Mouse (Mus musculus): Measurements from ENCODE around the gene Surf2. TPM values are rescaled to one million over a fixed set of nuclear protein-coding genes. Genes with fewer than 3 reads are reported as not detected.
A peak's percentile ranks its signal among the peaks of the same experiment; 100 is the strongest.
"Not testable (repeated sequence)": the region's sequence is repeated elsewhere in the genome, so short reads cannot be mapped to it uniquely, and the experiment has no call there.

The Surf2 gene
- total RNA-seq (2015; ENCODE audit: low replicate concordance) (14.4 and 16.9 TPM in 2 replicates), total RNA-seq (2017; ENCODE audit: low replicate concordance) (4.2 and 15.0 TPM in 2 replicates)

GRCm38 (mm10) chr2:26915927-26916728 is at the start of gene Surf2, which contains the start of gene Surf1:
Gene Surf2 (plus strand): TSS chr2:26916367.
Gene Surf1 (minus strand): TSS chr2:26916530.
- peak; percentile 85 for ATAC-seq (replicated peaks; ENCODE audit: low FRiP score, poor library complexity, severe bottlenecking)

GRCm38 (mm10) chr2:26870666-26871065 is 45.5 kb upstream of the Surf2 start:
- no peak for ATAC-seq (replicated peaks; ENCODE audit: low FRiP score, poor library complexity, severe bottlenecking)

DNA sequence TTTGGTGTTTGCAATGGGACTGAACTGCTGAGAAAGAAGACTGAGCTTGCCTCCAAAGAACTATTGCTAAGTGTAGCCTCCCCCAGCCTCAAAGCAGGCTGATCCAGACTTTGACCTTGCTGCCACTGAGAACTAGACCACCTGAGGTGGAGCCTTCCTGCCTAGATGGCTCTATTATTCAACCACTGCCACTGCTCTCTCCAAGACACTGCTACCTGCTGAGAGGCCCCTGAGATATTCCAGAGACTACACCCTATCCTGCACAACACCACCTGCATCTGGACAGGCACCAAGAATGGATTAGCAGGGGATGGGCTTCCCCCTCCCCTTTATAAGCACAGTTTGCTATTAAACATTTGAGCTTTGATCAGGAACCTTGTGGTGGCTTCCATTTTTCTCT is 37.6 kb upstream of the Surf2 start:
- no peak for ATAC-seq (replicated peaks; ENCODE audit: low FRiP score, poor library complexity, severe bottlenecking)

DNA sequence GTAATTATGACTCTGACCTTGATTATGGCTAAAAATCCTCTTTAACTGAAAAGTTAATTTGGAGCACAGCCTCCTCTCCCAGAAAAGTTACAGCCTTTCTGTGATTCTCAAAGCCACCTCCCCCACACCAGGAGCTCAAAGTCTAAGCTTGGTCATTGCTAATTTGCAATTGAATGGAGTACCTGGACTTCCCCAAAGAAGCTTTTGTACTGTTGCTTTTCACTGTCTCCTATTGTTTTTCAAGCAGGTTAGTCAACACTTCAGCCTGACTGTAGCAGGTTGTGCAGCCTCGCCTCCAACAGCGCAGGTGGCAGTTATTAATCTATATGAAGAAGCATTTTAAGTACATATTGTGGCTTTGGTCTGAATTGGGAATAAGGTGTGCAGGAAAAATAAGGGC is 30.6 kb upstream of the Surf2 start:
- not testable (repeated sequence) for ATAC-seq (replicated peaks; ENCODE audit: low FRiP score, poor library complexity, severe bottlenecking)

GRCm38 (mm10) chr2:26886170-26886569 is 30.0 kb upstream of the Surf2 start:
- ATAC-seq (replicated peaks; ENCODE audit: low FRiP score, poor library complexity, severe bottlenecking): not testable (repeated sequence)

DNA sequence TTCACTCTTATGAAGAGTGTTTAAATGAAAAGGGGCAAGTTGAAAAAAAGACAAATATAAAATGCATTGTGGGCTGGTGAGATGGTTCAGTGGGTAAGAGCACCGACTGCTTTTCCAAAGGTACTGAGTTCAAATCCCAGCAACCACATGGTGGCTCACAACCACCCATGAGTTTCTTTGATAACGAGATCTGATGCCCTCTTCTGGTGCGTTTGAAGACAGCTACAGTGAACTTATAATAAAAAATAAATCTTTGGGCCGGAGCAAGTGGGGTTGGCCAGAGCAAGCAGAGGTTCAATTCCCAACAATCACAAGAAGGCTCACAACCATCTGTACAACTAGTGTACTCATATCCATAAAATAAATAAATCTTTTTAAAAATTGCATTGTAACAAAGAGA is 20.3 kb upstream of the Surf2 start:
- ATAC-seq (replicated peaks; ENCODE audit: low FRiP score, poor library complexity, severe bottlenecking): no peak

GRCm38 (mm10) chr2:26900731-26901130 is 15.4 kb upstream of the Surf2 start:
- ATAC-seq (replicated peaks; ENCODE audit: low FRiP score, poor library complexity, severe bottlenecking): no peak

DNA sequence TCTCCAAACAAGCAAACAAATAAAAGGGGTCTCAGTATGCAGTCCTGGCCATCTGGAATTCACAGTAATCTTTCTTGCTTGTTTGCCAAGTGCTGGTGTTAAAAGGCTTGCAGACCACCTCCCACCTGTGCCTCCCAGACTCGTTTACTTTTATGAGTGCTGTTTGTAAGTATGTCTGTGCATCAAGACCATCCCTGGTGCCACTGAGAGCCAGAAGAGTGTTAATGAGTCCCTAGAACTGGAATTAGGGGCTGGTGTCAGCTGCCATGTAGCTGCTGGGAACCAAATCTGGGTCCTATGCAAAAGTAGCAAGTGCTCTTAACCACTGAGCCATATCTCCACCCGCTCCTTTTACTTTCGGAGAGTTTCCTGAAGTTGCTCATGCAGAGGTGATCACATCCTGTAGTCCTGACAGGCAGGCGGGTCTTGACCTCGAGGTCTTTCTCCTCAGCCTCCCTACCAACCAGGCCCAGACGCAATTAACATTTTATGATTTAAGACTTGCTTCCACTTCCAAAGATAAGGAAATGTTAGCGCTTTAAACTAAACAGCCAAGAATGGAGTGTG is 14.2 kb upstream of the Surf2 start:
- no peak for ATAC-seq (replicated peaks; ENCODE audit: low FRiP score, poor library complexity, severe bottlenecking)

GRCm38 (mm10) chr2:26902467-26903220 is 13.5 kb upstream of the Surf2 start, which contains the start of gene Surf6:
Gene Surf6 (minus strand): TSS chr2:26902879.
- ATAC-seq (replicated peaks; ENCODE audit: low FRiP score, poor library complexity, severe bottlenecking): peak; percentile 91

- ATAC-seq (replicated peaks; ENCODE audit: low FRiP score, poor library complexity, severe bottlenecking): no peak
Measured at GRCm38 (mm10) chr2:26903311-26903710, 12.9 kb upstream of the Surf2 start.

- no peak for ATAC-seq (replicated peaks; ENCODE audit: low FRiP score, poor library complexity, severe bottlenecking)
Measured at GRCm38 (mm10) chr2:26905936-26906335, 10.2 kb upstream of the Surf2 start.

DNA sequence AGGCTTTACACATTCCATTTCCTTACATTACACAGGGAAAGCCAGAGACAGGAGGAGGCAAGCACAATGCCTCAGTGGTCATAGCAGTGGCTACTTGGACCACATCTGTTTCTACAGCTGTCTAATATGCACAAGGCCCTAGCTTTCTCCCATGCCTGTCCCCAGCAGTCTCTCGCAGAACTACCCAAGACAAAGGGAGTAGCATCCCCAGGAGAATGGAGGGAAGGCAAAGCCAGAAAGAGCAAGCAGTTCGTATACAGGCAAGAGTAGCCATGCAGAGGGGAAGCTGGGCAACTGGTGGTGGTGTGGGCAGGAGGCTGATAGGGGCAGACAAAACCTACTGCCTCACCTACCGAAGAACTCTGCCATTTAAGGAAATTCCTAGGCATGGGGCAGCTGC is 9.7 kb upstream of the Surf2 start:
- no peak for ATAC-seq (replicated peaks; ENCODE audit: low FRiP score, poor library complexity, severe bottlenecking)

GRCm38 (mm10) chr2:26907109-26907508 is 9.1 kb upstream of the Surf2 start:
- ATAC-seq (replicated peaks; ENCODE audit: low FRiP score, poor library complexity, severe bottlenecking): no peak

DNA sequence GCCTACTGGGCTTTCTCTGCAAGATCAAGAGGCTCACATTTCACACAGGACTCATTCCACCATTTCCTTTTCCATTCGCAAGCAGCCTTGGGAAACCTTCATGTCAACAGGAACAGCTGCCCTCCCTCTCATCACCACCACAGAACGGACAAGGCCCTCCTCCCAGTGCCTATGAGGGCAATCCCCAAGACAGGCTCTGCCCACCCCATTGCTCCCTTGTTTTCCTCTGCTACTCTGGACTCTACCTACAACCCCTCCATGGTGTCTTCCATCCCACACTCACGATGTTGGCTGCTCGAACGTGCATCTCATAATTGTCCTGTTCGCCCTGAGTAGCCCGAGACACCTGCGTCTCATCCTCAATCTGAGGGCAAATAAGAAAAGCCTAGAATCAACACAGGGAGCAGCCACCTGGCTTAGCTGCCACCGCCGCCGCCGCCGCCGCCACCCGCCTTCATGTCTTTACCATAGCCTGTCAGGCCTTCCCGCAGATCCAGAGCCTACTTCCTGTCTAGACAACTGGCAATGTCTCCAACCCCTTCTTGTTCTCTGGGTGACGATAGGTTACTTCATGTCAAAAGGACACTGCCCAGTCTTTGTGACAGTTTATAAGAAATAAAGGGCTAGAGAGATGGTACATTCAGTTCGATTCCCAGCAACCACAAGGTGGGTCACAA is 7.3 kb upstream of the Surf2 start:
- no peak for ATAC-seq (replicated peaks; ENCODE audit: low FRiP score, poor library complexity, severe bottlenecking)

GRCm38 (mm10) chr2:26909387-26909784 is 6.8 kb upstream of the Surf2 start:
- ATAC-seq (replicated peaks; ENCODE audit: low FRiP score, poor library complexity, severe bottlenecking): no peak

DNA sequence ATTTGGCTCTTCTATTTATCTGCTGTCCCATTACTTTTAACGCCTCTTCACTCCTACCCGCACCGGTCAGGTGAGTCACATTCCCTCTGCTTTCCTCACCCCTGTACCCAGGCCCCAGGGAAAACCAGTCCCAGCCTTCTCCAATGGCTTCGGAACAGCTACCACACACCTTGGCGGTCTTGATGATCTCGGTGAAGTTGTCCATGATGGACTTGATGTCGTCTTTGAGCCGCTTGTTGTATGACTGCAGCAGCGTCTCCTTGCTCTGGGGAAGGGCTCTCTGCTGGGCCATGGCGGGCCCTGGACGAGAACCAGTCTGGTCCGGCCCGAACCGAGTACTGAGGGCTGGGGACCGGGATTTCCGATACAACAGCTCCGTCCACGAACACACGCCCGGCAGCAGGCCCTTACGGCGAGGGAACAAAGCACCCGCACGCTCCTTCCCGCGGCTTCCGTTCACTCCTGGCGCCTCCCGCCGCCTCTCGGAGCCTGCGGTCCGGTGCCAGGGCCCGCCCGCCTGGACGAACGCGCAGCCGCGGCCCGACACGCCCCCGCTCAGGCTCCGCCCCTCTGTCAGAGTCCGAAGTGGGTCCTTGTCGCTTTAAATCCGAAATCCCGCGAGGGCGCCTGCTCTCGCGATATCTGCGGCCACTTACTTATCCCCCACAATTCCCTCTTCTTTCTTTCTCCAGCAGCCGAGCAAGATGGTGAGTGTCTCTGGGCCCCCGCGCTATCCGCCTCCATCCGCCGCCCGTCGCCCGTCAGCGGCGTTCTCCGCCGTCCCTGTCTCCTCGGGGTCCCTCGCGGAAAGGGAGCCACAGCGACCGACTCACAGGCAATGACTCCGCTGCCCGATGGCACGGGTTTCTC is 5.8 kb upstream of the Surf2 start, which contains the start of the genes Med22 and Rpl7a:
Med22 (minus strand) TSS at position 554 of the 870 bp plus-strand sequence.
Rpl7a (plus strand) TSS at position 641 of the 870 bp plus-strand sequence.
- peak; percentile 86 for ATAC-seq (replicated peaks; ENCODE audit: low FRiP score, poor library complexity, severe bottlenecking)

DNA sequence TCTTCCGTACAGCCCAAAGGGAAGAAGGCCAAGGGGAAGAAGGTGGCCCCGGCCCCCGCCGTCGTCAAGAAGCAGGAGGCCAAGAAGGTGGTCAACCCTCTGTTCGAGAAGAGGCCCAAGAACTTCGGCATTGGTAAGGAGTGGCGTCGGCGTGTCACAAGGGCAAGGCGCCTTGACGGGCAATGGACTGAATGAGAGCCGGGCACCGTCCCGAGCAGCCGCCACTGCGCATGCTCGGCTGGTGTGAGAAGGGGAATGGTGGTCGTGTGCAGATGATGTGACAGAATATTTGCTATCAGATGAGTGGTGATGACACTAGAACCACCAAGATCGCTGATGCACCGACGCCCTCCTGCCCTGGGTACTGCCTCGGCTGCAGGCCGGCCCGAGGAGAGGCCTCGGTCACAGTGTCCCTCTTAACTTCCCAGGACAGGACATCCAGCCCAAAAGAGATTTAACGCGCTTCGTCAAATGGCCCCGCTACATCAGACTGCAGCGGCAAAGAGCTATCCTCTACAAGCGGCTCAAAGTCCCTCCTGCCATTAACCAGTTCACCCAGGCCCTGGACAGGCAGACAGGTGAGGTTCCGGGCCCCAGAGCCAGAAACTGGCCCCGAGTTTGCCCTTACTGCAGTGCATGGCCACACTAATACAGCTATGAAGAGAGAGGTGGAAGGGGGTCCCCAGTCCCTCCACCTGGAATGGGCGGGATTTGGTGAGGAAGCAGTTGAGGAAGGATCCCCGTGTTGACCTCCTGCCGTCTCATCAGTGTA is 5.0 kb upstream of the Surf2 start:
- peak; percentile 47 for ATAC-seq (replicated peaks; ENCODE audit: low FRiP score, poor library complexity, severe bottlenecking)

- ATAC-seq (replicated peaks; ENCODE audit: low FRiP score, poor library complexity, severe bottlenecking): no peak
Measured at GRCm38 (mm10) chr2:26912253-26912770, 3.9 kb upstream of the Surf2 start.

All from erythroblast, adult 5-6 weeks (primary cell).